Mouse (Mus musculus) brain, embryonic 14.5 days (tissue): ENCODE measurements at regions not wholly inside any gene's neighbourhood (a gene's known extent, or its start where the extent isn't known, plus 50 kb on each side); places are given as distances from the start of the nearest gene placed in this dataset.

ENCODE experiments used
- CTCF ChIP-seq: fragments of 200-500 bp; IDR thresholded peaks from 2 replicates; pipeline ENCODE4 v1.5.1; 2012; ENCODE audit warnings: inconsistent platforms, mild to moderate bottlenecking, moderate library complexity, borderline replicate concordance; ENCODE audit not compliant: insufficient read depth, insufficient read length; ENCODE audit errors: extremely low read depth
- POLR2A ChIP-seq: fragments of 200-500 bp; IDR thresholded peaks from 2 replicates; pipeline ENCODE4 v1.6.1; 2012; ENCODE audit warnings: mild to moderate bottlenecking, inconsistent platforms, borderline replicate concordance; ENCODE audit not compliant: poor library complexity, insufficient read depth, insufficient read length, severe bottlenecking; ENCODE audit errors: extremely low read depth

DNA sequence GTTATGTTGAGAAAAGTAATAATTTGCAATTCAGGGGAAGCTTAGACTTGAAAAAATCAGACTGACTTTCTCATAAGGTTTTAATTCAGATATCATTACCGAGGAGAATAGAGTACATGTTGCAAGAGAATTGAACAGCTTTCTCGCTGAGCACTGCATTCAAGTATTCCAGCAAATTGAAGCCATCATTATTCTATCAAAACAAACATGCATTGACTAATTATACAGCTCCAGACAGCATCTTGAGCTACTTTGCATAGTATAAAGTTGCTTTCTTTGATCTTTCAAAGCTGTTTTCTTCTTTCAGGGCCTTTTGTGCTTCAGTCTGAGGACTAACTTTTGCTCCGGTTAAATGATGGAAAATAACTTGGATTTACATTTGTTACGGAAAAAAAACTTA lies 517.3 kb upstream of the Pcdh7 start:
- TF ChIP-seq CTCF = no peak
- no peak for TF ChIP-seq POLR2A
